Mouse (Mus musculus): ENCODE results near the gene Timm17a. TPM values are rescaled to one million over a fixed set of nuclear protein-coding genes. Genes with fewer than 3 reads are reported as not detected.

Timm17a gene
- polyA plus RNA-seq, 1 experiment, result 134 TPM

- Histone ChIP-seq H3K4me1 (ENCODE audit: control insufficient read depth, insufficient read depth, low read length) (no peaks in the 10 kb centered on the region), H3K36me3 (ENCODE audit: control insufficient read depth, insufficient read depth, low read length) (no peaks in the 10 kb centered on the region), H3K4me3 (ENCODE audit: insufficient read depth, low read depth, low read length) (no peak overlapping the region), H3K27me3 (replicated peaks; ENCODE audit: control insufficient read depth, insufficient read depth, low read length) (no peaks in the 10 kb centered on the region; the same call in 1 of the 2 replicates), H3K27ac (ENCODE audit: insufficient read depth, low read depth, low read length) (no peak overlapping the region)
- peak; percentile 41 for DNase-seq
- TF ChIP-seq CTCF (conservative IDR thresholded peaks at IDR 0.05; ENCODE audit: insufficient read depth, insufficient read length, low read depth, low read length) (no peak), POLR2A (IDR thresholded peaks at IDR 0.05; ENCODE audit: low read depth, low read length) (no peak)
- WGBS, result 48% methylated on average over 4 of the region's 4 CpGs
These were observed 30.4 kb upstream of the Timm17a start for GRCm38 (mm10) chr1:135344026-135344425.

DNA sequence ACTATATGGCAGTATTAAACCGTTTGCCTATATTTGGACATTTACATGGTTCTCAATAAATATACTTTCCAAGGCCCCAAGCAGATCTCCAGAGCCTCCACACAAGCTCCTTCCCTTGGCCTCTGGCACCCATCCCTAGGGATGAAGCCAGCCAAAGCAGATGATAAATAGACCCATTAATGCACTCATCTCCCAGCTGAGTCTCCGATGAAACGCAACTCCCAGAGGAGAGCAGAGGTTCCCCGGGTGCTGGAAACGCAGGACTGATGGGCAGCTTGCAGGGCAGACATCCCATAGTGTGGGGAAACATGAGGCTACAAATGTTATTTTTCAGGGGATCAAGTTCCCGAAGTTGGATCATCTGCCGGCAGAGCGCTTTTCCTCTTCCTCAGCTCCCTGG, 28.4 kb upstream of the Timm17a start:
- 41% methylated on average over 8 of the region's 8 CpGs for WGBS
- Histone ChIP-seq H3K36me3 (ENCODE audit: control insufficient read depth, insufficient read depth, low read length) (no peaks in the 10 kb centered on the region), H3K27ac (ENCODE audit: insufficient read depth, low read depth, low read length) (no peak overlapping the region), H3K27me3 (replicated peaks; ENCODE audit: control insufficient read depth, insufficient read depth, low read length) (no peaks in the 10 kb centered on the region; the same call in 1 of the 2 replicates), H3K4me1 (ENCODE audit: control insufficient read depth, insufficient read depth, low read length) (no peaks in the 10 kb centered on the region), H3K4me3 (ENCODE audit: insufficient read depth, low read depth, low read length) (no peak overlapping the region)
- no peak for TF ChIP-seq POLR2A (IDR thresholded peaks at IDR 0.05; ENCODE audit: low read depth, low read length)
- no peak for TF ChIP-seq CTCF (conservative IDR thresholded peaks at IDR 0.05; ENCODE audit: insufficient read depth, insufficient read length, low read depth, low read length)
- peak; percentile 42 for DNase-seq

DNA sequence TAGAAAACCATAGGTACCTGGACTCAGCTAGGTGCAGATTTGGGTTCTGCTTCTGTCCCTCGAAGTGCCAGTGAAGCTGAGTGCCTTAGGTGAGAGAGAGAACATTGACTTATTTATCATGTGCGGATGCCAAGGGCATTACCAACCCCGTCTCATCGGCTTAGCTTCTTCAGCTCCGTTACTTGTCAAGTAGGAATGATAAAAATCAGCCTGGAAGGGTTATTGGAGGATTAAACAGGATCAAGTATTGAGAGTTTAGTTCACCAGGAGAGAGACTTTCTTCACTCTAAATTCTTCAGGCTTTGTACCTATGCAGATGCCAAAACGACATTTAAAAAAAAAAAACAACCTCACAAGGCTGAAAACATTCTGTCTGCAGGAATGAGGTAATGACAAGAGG, 17.0 kb upstream of the Timm17a start:
- WGBS, result 74% methylated on average over 6 of the region's 6 CpGs
- Histone ChIP-seq H3K36me3 (ENCODE audit: control insufficient read depth, insufficient read depth, low read length) (no peaks in the 10 kb centered on the region), H3K4me3 (ENCODE audit: insufficient read depth, low read depth, low read length) (no peak overlapping the region), H3K4me1 (ENCODE audit: control insufficient read depth, insufficient read depth, low read length) (no peaks in the 10 kb centered on the region), H3K27me3 (replicated peaks; ENCODE audit: control insufficient read depth, insufficient read depth, low read length) (no peaks in the 10 kb centered on the region), H3K27ac (ENCODE audit: insufficient read depth, low read depth, low read length) (no peak overlapping the region)
- no peak for DNase-seq
- no peak for TF ChIP-seq CTCF (conservative IDR thresholded peaks at IDR 0.05; ENCODE audit: insufficient read depth, insufficient read length, low read depth, low read length)
- no peak for TF ChIP-seq POLR2A (IDR thresholded peaks at IDR 0.05; ENCODE audit: low read depth, low read length)

DNA sequence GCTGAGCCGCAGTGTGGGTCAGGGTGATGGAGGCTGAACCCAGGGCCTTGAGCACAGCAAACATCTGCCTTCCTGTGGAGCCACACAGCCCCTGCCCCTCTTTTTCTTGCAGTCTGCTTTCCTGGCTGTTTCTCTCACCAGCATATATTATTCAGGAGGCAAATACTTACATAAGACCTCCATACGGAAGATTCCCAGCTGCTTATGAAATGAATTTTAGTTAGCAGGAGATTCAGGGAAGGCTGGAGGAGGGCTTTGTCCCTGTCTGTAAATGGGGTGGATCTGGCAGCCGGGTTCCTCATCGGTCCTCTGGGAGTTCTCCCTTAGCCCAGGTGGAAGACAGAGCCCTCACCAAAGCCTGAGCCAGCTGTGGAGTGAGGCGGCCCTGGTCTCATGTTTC, 14.8 kb upstream of the Timm17a start:
- Histone ChIP-seq H3K36me3 (ENCODE audit: control insufficient read depth, insufficient read depth, low read length) (no peaks in the 10 kb centered on the region), H3K4me3 (ENCODE audit: insufficient read depth, low read depth, low read length) (no peak overlapping the region), H3K27ac (ENCODE audit: insufficient read depth, low read depth, low read length) (no peak overlapping the region), H3K4me1 (ENCODE audit: control insufficient read depth, insufficient read depth, low read length) (no peaks in the 10 kb centered on the region; the same call in 1 of the 2 replicates), H3K27me3 (replicated peaks; ENCODE audit: control insufficient read depth, insufficient read depth, low read length) (no peaks in the 10 kb centered on the region)
- DNase-seq, result no peak
- 61% methylated on average over 5 of the region's 5 CpGs for WGBS
- TF ChIP-seq POLR2A (IDR thresholded peaks at IDR 0.05; ENCODE audit: low read depth, low read length) (no peak), CTCF (conservative IDR thresholded peaks at IDR 0.05; ENCODE audit: insufficient read depth, insufficient read length, low read depth, low read length) (no peak)

DNA sequence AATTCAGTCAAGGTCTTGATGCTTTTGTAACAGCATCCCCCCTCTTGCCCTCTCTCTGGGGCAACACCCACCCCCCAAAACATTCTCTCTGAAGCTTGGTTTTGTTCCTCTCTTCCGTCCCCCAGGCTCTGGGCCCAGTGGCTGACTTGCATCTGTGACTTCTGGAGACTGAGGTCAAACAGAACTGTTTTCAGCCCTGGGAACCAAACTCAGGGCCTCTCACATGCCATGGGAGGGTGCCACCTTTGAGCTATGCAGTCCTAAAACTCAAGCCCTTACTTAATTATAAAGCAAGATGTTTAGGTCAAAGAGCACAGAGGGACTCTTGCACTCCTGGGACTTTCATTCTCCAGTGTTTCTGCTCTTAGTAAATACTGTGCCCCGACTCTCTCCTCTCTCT, 12.4 kb upstream of the Timm17a start:
- H3K27ac ChIP-seq (ENCODE audit: insufficient read depth, low read depth, low read length), result no peak overlapping the region
- H3K4me3 ChIP-seq (ENCODE audit: insufficient read depth, low read depth, low read length), result no peak overlapping the region
- no peaks in the 10 kb centered on the region for H3K27me3 ChIP-seq (replicated peaks; ENCODE audit: control insufficient read depth, insufficient read depth, low read length)
- WGBS, result 83% methylated on average over 2 of the region's 2 CpGs
- DNase-seq, result no peak
- no peaks in the 10 kb centered on the region for H3K36me3 ChIP-seq (ENCODE audit: control insufficient read depth, insufficient read depth, low read length)
- TF ChIP-seq POLR2A (IDR thresholded peaks at IDR 0.05; ENCODE audit: low read depth, low read length), result no peak
- no peak for TF ChIP-seq CTCF (conservative IDR thresholded peaks at IDR 0.05; ENCODE audit: insufficient read depth, insufficient read length, low read depth, low read length)
- H3K4me1 ChIP-seq (ENCODE audit: control insufficient read depth, insufficient read depth, low read length), result no peaks in the 10 kb centered on the region; the same call in 1 of the 2 replicates

DNA sequence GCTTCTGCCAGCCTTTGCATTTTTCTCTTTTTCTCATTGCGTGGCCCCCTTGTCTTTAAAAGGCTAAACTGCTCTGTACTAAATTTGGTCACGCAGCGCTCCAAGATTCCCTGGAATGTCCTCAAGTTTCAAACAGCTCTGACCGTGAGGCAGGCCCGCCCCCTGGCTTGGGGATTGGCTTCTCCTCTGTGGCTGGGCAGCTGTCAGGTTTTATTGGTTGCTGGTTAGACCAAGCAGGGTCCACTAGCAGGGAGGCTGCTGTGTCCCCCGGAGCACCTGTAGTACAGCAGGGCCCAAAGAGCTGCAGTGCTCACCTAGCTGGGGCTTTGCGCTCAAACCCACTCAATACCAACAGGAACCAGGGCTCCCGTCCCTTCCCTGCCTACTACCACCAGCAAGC, 11.0 kb upstream of the Timm17a start, which contains the start of gene Lmod1:
TSS of gene Lmod1 (plus strand) at position 237 of the 400 bp plus-strand sequence.
- peak within 1 kb of the TSS; percentile 50 for H3K4me3 ChIP-seq (ENCODE audit: insufficient read depth, low read depth, low read length)
- no peaks in the 10 kb centered on the region for H3K27me3 ChIP-seq (replicated peaks; ENCODE audit: control insufficient read depth, insufficient read depth, low read length)
- DNase-seq, result peak; percentile 79

GRCm38 (mm10) chr1:135323367-135323901, 9.9 kb upstream of the Timm17a start:
- Histone ChIP-seq H3K36me3 (ENCODE audit: control insufficient read depth, insufficient read depth, low read length) (no peaks in the 10 kb centered on the region), H3K27ac (ENCODE audit: insufficient read depth, low read depth, low read length) (no peak overlapping the region), H3K27me3 (replicated peaks; ENCODE audit: control insufficient read depth, insufficient read depth, low read length) (no peaks in the 10 kb centered on the region), H3K4me1 (ENCODE audit: control insufficient read depth, insufficient read depth, low read length) (no peaks in the 10 kb centered on the region; the same call in 1 of the 2 replicates), H3K4me3 (ENCODE audit: insufficient read depth, low read depth, low read length) (no peak overlapping the region)
- no peak for TF ChIP-seq POLR2A (IDR thresholded peaks at IDR 0.05; ENCODE audit: low read depth, low read length)
- no peak for TF ChIP-seq CTCF (conservative IDR thresholded peaks at IDR 0.05; ENCODE audit: insufficient read depth, insufficient read length, low read depth, low read length)
- 61% methylated on average over 7 of the region's 7 CpGs for WGBS
- peak; percentile 85 for DNase-seq

More for the DNA sequence above, 11.0 kb upstream of the Timm17a start, which contains the start of gene Lmod1:
- no peaks in the 10 kb centered on the region for H3K36me3 ChIP-seq (ENCODE audit: control insufficient read depth, insufficient read depth, low read length)
- H3K27ac ChIP-seq (ENCODE audit: insufficient read depth, low read depth, low read length), result 0 out of 2 replicates have a peak within 1 kb of the TSS, but pooled peaks have one; percentile 5
- H3K4me1 ChIP-seq (ENCODE audit: control insufficient read depth, insufficient read depth, low read length), result no peaks in the 10 kb centered on the region; the same call in 1 of the 2 replicates
- TF ChIP-seq POLR2A (IDR thresholded peaks at IDR 0.05; ENCODE audit: low read depth, low read length) (no peak), CTCF (conservative IDR thresholded peaks at IDR 0.05; ENCODE audit: insufficient read depth, insufficient read length, low read depth, low read length) (no peak)
- WGBS, result 15% methylated on average over 8 of the region's 8 CpGs
